Mouse (Mus musculus): ENCODE results near the gene Nfat5. TPM values are rescaled to one million over a fixed set of nuclear protein-coding genes. Genes with fewer than 3 reads are reported as not detected.
A peak's percentile ranks its signal among the peaks of the same experiment; 100 is the strongest.

Gene Nfat5
- polyA plus RNA-seq, 1 experiment from 2014 or later = 12.3 TPM

DNA sequence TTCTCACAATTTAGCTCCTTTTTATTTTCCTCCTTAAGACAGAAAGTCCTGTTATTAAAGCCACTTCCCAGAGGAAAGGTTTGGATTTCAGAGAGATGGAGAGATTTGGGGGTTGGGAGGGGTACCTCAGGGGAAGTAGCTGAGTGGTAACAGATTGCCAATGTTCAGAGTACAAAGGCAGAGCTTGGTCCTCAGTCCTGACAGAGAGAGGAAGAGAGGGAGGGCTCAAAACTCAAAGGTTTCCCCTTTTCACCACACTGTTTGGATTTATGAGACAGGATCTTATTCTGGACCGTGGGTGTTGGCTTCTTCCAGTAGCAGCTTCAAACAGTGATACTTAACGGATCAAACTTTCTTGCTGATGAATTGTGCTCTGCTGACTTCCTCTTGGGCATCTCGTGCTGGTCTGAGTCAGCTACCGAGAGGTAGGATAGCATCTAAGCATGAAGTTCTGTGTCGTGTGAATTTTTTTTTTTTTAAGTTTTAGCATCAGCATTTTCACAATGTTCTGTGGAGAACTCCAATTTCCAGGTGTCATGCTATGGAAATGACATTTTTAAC is 15.9 kb upstream of the Nfat5 start:
- 41% methylated on average over 5 of the region's 5 CpGs for WGBS
- no peaks in the 10 kb centered on the region for H3K27me3 ChIP-seq (replicated peaks; ENCODE audit: control insufficient read depth, insufficient read depth, low read length)
- H3K4me1 ChIP-seq (replicated peaks; ENCODE audit: control insufficient read depth, insufficient read depth, low read length) = no peaks in the 10 kb centered on the region
- no peak overlapping the region for H3K27ac ChIP-seq (ENCODE audit: low read depth)
- no peak overlapping the region for H3K9ac ChIP-seq (ENCODE audit: low read length)
- no peaks in the 10 kb centered on the region for H3K9me3 ChIP-seq (ENCODE audit: control insufficient read depth, low read length)
- ATAC-seq (replicated peaks; ENCODE audit: low FRiP score, low TSS enrichment, low read depth) = no peak
- H3K4me2 ChIP-seq (ENCODE audit: low read length) = no peak overlapping the region
- H3K36me3 ChIP-seq (ENCODE audit: control insufficient read depth, insufficient read depth, low read length) = no peaks in the 10 kb centered on the region
- no peak for DNase-seq (ENCODE audit: low spot score)
- H3K4me3 ChIP-seq (ENCODE audit: low read depth, low read length) = no peak overlapping the region

DNA sequence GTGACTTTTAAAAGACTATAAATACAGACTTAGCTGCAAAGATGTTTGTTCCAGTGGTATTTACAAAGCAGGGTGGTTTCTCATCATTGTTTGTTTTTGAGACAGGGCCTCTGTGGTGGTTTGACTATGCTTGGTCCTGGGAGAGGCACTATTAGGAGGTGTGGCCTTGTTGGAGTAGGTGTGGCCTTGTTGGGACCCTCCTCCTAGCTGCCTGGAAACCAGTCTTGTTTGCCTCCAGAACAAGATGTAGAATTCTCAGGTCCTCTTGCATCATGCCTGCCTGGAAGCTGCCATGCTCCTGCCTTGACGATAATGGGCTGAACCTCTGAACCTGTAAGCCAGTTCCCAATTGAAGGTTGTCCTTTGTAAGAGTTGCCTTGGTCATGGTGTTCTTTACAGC is 14.7 kb upstream of the Nfat5 start:
- Histone ChIP-seq H3K4me3 (ENCODE audit: low read depth, low read length) (no peak overlapping the region), H3K4me2 (ENCODE audit: low read length) (no peak overlapping the region), H3K4me1 (replicated peaks; ENCODE audit: control insufficient read depth, insufficient read depth, low read length) (no peaks in the 10 kb centered on the region), H3K36me3 (ENCODE audit: control insufficient read depth, insufficient read depth, low read length) (no peaks in the 10 kb centered on the region), H3K9ac (ENCODE audit: low read length) (no peak overlapping the region), H3K9me3 (ENCODE audit: control insufficient read depth, low read length) (no peaks in the 10 kb centered on the region), H3K27me3 (replicated peaks; ENCODE audit: control insufficient read depth, insufficient read depth, low read length) (no peaks in the 10 kb centered on the region), H3K27ac (ENCODE audit: low read depth) (no peak overlapping the region)
- ATAC-seq (replicated peaks; ENCODE audit: low FRiP score, low TSS enrichment, low read depth) = no peak
- 82% methylated on average over 1 of the region's 1 CpGs for WGBS
- no peak for DNase-seq (ENCODE audit: low spot score)

DNA sequence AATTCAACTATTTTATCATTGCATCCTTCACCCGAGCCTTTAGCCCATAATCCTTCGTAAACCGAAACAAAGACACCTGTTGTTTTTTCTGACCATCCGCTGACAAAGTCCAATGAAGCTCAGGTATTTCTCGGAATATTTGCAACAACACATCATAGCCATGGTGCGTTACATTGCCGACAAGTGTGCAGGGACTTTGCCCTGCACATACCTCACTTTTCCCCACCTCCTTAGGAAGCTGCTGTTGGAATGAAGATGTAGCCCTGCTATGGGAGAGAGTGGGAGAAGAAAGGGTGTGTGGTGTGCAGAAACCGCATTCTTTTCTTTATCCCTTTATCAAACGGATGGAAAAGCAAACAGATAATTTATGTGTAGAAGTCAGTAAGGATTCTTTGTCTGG is 6.6 kb upstream of the Nfat5 start:
- Histone ChIP-seq H3K27me3 (replicated peaks; ENCODE audit: control insufficient read depth, insufficient read depth, low read length) (no peaks in the 10 kb centered on the region), H3K4me3 (ENCODE audit: low read depth, low read length) (no peak overlapping the region), H3K36me3 (ENCODE audit: control insufficient read depth, insufficient read depth, low read length) (no peaks in the 10 kb centered on the region), H3K9ac (ENCODE audit: low read length) (no peak overlapping the region), H3K4me2 (ENCODE audit: low read length) (peak overlapping the region; percentile 13), H3K4me1 (replicated peaks; ENCODE audit: control insufficient read depth, insufficient read depth, low read length) (no peaks in the 10 kb centered on the region; the same call in 1 of the 2 replicates), H3K27ac (ENCODE audit: low read depth) (no peak overlapping the region), H3K9me3 (ENCODE audit: control insufficient read depth, low read length) (no peaks in the 10 kb centered on the region)
- DNase-seq (ENCODE audit: low spot score) (no peak), ATAC-seq (replicated peaks; ENCODE audit: low FRiP score, low TSS enrichment, low read depth) (peak; percentile 71; the same call in 1 of the 2 replicates)
- 53% methylated on average over 9 of the region's 9 CpGs for WGBS

DNA sequence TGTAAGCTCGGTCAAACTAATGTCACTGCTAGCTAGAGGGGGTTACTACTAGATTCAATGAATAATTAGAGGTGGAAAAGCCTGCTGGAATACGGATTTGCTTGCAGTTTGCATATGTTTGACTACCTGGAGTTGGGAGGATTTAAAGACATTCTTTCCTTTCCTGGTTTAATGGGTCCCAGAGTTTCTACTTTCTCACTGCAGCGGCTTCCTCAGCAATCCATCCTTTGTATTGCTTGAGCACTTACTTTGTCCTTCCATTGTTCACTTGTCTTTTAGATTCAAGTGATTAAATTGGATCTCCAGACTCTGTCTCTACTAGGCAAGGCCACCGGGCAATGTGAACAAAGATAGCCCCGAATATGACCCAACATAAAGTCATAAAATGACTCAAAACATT is 5.7 kb upstream of the Nfat5 start:
- H3K4me1 ChIP-seq (replicated peaks; ENCODE audit: control insufficient read depth, insufficient read depth, low read length) = peaks cover 1% of the 10 kb centered on the region; the same call in 1 of the 2 replicates
- H3K4me3 ChIP-seq (ENCODE audit: low read depth, low read length) = no peak overlapping the region
- no peaks in the 10 kb centered on the region for H3K36me3 ChIP-seq (ENCODE audit: control insufficient read depth, insufficient read depth, low read length)
- H3K4me2 ChIP-seq (ENCODE audit: low read length) = no peak overlapping the region
- 66% methylated on average over 5 of the region's 5 CpGs for WGBS
- ATAC-seq (replicated peaks; ENCODE audit: low FRiP score, low TSS enrichment, low read depth) (no peak), DNase-seq (ENCODE audit: low spot score) (no peak)
- H3K9ac ChIP-seq (ENCODE audit: low read length) = no peak overlapping the region
- H3K9me3 ChIP-seq (ENCODE audit: control insufficient read depth, low read length) = no peaks in the 10 kb centered on the region
- no peak overlapping the region for H3K27ac ChIP-seq (ENCODE audit: low read depth)
- no peaks in the 10 kb centered on the region for H3K27me3 ChIP-seq (replicated peaks; ENCODE audit: control insufficient read depth, insufficient read depth, low read length)

DNA sequence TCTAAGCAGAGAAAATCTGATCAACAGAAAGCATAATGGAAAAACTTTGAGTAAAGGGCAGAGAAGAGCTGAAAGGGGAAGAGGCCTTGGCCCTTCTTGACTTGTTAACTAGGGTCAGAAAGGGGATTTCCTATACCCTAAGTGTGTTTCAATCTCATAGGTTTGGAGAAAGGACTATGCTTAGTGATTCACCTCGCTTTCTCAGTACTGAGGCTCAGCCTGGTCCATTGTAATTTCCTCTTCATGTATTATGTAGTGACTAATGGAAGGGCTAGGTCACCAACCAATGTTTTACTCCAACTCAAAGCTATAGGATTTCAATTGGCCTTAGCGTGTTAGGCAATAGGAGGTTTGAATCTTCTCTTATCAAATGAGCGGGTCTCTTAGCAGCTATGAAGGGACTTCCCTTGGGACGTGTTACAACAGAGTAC is 2.1 kb upstream of the Nfat5 start:
- H3K9ac ChIP-seq (ENCODE audit: low read length) = no peak overlapping the region
- H3K27me3 ChIP-seq (replicated peaks; ENCODE audit: control insufficient read depth, insufficient read depth, low read length) = no peaks in the 10 kb centered on the region
- H3K4me2 ChIP-seq (ENCODE audit: low read length) = no peak overlapping the region
- 87% methylated on average over 4 of the region's 4 CpGs for WGBS
- no peak overlapping the region for H3K4me3 ChIP-seq (ENCODE audit: low read depth, low read length)
- H3K36me3 ChIP-seq (ENCODE audit: control insufficient read depth, insufficient read depth, low read length) = no peaks in the 10 kb centered on the region
- H3K9me3 ChIP-seq (ENCODE audit: control insufficient read depth, low read length) = no peaks in the 10 kb centered on the region
- DNase-seq (ENCODE audit: low spot score) (no peak), ATAC-seq (replicated peaks; ENCODE audit: low FRiP score, low TSS enrichment, low read depth) (no peak)
- H3K27ac ChIP-seq (ENCODE audit: low read depth) = no peak overlapping the region
- H3K4me1 ChIP-seq (replicated peaks; ENCODE audit: control insufficient read depth, insufficient read depth, low read length) = peaks cover 10% of the 10 kb centered on the region; the same call in 1 of the 2 replicates

DNA sequence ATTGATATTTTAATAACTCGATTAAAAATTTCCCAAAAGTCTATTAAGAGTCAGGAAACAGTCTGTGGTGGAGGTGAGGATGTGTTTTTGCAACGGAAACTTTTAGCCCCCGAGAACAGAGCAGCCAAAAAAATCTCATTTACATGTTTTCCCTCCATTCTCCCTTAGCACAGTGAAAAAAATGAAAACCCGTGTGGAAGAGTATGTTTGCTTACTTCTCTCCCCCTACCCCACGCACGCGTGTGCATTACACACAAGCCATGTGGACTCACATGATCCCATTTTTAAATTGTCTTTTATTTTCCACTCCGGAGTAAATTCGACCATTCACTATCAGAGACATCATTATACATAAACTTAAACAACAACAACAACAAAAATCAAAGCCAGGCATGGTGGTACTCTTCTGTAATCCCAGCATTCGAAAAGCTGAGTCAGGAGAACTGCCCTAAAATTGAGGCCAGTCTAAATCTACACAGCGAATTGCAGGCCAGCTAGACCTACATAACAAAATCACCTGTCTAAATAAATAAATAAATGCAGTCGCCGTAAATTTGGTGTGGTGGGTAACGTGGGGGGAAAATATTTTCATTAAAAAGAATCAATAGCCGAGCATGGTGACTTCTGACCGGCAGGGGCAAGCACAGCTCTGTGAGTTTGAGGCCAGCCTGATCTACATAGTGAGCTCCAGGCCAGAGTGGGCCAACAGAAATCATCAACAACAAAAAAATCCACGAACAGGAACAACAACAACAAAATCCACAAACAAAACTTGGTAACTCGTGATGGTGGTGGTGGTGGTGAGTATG is 947 bp upstream of the Nfat5 start:
- H3K36me3 ChIP-seq (ENCODE audit: control insufficient read depth, insufficient read depth, low read length) = 0 out of 2 replicates have a peak, but pooled peaks cover 4% of the 10 kb centered on the region
- WGBS = 55% methylated on average over 18 of the region's 18 CpGs
- ATAC-seq (replicated peaks; ENCODE audit: low FRiP score, low TSS enrichment, low read depth) = peak; percentile 53

DNA sequence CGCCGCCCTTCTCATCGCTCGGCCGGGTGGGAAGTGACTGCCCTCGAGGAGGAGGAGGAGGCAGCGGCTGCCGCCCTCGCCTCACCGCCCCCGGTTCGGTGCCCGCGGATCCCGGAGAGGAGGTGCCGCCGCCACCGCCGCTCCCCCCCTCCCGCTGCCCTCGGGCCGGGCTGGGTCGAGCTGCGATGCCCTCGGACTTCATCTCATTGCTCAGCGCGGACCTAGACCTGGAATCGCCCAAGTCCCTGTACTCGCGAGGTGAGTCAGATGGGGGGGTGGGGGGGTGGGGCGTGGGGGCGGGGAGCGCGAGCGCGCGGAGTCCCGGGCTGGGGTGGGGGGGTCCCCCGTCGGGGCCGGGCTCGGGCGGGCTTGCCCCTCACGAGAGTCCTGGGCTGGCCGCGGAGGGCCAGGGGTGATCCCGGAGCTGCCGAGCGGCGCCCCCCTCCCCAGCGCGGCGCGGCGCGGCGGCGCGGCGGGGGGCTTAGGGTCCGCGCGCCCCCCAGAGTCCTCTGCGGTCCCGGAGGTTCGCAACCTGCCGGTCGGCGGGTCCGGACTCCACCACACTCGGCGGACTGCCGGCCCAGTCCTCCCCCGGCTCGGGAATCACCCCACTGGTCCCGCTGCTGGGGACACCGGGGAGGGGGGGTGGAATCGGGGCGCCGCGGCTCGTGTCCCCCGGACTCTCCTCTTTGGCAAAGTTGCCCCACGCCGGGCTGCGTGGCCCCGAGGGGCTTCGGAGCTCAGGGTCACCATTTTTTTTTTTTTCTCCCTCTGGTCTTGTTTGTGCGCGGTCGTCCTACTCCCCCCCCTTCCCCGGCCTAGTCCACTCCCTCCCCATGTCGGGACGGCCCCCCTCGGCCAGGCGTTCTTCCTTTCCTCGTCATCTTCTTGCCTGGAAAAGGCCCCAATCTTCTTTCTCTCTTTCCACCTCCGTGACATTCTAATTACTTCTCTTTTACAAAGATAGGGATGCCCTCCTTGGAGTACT is 665 bp downstream of the Nfat5 start:
- Histone ChIP-seq H3K4me3 (ENCODE audit: low read depth, low read length) (peak overlapping the region; percentile 96), H3K36me3 (ENCODE audit: control insufficient read depth, insufficient read depth, low read length) (0 out of 2 replicates have a peak, but pooled peaks cover 4% of the 10 kb centered on the region), H3K27ac (ENCODE audit: low read depth) (peak overlapping the region; percentile 98), H3K27me3 (replicated peaks; ENCODE audit: control insufficient read depth, insufficient read depth, low read length) (no peaks in the 10 kb centered on the region), H3K4me1 (replicated peaks; ENCODE audit: control insufficient read depth, insufficient read depth, low read length) (peaks cover 15% of the 10 kb centered on the region; the same call in 1 of the 2 replicates), H3K9ac (ENCODE audit: low read length) (peak overlapping the region; percentile 76), H3K9me3 (ENCODE audit: control insufficient read depth, low read length) (no peaks in the 10 kb centered on the region), H3K4me2 (ENCODE audit: low read length) (peak overlapping the region; percentile 73)
- WGBS = under 1% methylated on average over 55 of the region's 98 CpGs
- ATAC-seq (replicated peaks; ENCODE audit: low FRiP score, low TSS enrichment, low read depth) (peak; percentile 45), DNase-seq (ENCODE audit: low spot score) (peak; percentile 78)

More for the DNA sequence above, 947 bp upstream of the Nfat5 start:
- Histone ChIP-seq H3K9me3 (ENCODE audit: control insufficient read depth, low read length) (no peaks in the 10 kb centered on the region), H3K27ac (ENCODE audit: low read depth) (peak overlapping the region; percentile 98), H3K27me3 (replicated peaks; ENCODE audit: control insufficient read depth, insufficient read depth, low read length) (no peaks in the 10 kb centered on the region), H3K4me2 (ENCODE audit: low read length) (peak overlapping the region; percentile 73), H3K4me1 (replicated peaks; ENCODE audit: control insufficient read depth, insufficient read depth, low read length) (peaks cover 15% of the 10 kb centered on the region; the same call in 1 of the 2 replicates), H3K4me3 (ENCODE audit: low read depth, low read length) (peak overlapping the region; percentile 96), H3K9ac (ENCODE audit: low read length) (peak overlapping the region; percentile 66)
- DNase-seq (ENCODE audit: low spot score) = no peak

DNA sequence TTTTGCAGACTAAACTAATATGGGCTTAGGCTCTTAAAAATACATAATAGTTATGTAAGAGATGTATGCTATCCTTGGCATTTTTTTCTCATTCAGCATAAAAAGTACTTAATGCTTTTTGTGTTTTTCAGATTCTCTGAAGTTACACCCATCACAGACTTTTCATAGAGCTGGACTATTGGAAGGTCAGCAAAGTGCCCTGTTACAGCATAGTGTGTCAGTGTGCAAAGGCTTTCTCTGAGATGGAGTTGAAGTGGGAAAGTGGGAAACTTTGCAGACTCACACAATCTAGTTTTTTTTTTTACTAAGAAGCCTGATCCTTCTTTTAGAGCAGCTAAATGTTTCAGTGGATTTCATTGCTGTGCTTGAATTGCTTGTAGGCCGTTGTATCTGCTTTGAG is 2.2 kb downstream of the Nfat5 start:
- DNase-seq (ENCODE audit: low spot score) (no peak), ATAC-seq (replicated peaks; ENCODE audit: low FRiP score, low TSS enrichment, low read depth) (no peak)
- WGBS = 79% methylated on average over 1 of the region's 1 CpGs
- Histone ChIP-seq H3K4me1 (replicated peaks; ENCODE audit: control insufficient read depth, insufficient read depth, low read length) (peaks cover 15% of the 10 kb centered on the region; the same call in 1 of the 2 replicates), H3K27ac (ENCODE audit: low read depth) (no peak overlapping the region), H3K36me3 (ENCODE audit: control insufficient read depth, insufficient read depth, low read length) (peaks cover 11% of the 10 kb centered on the region; the same call in 1 of the 2 replicates), H3K9ac (ENCODE audit: low read length) (no peak overlapping the region), H3K9me3 (ENCODE audit: control insufficient read depth, low read length) (no peaks in the 10 kb centered on the region), H3K4me3 (ENCODE audit: low read depth, low read length) (no peak overlapping the region; the same call in 1 of the 2 replicates), H3K27me3 (replicated peaks; ENCODE audit: control insufficient read depth, insufficient read depth, low read length) (no peaks in the 10 kb centered on the region), H3K4me2 (ENCODE audit: low read length) (peak overlapping the region; percentile 73)
